ENCODE assay signal across 13 mouse cellular contexts in genomic region chr9:10230973-10231372, GRCm38 (mm10).
"Had no signal": no experiment of that assay in that cellular context is flagged by ENCODE, and none has a peak within 500 bp of the region (broad histone marks: within the 10 kb centered on the region; RNA-seq: fewer than 3 reads in every experiment).

No protein-coding gene starts in this region.

- H3K9me3 ChIP-seq: kidney, embryonic 15.5 days; liver, embryonic 13.5 days; midbrain, embryonic 13.5 days; neural tube, embryonic 15.5 days had no signal

- H3K9ac ChIP-seq: kidney, embryonic 15.5 days; liver, embryonic 13.5 days; liver, postnatal 0 days; midbrain, embryonic 13.5 days; neural tube, embryonic 15.5 days had no signal

- H3K4me2 ChIP-seq: kidney, embryonic 15.5 days; liver, embryonic 13.5 days; midbrain, embryonic 13.5 days; neural tube, embryonic 15.5 days had no signal

- H3K27ac ChIP-seq: kidney, embryonic 15.5 days; liver, embryonic 13.5 days; midbrain, embryonic 13.5 days; neural tube, embryonic 15.5 days; stomach, postnatal 0 days had no signal

- H3K4me3 ChIP-seq: kidney, embryonic 15.5 days; liver, embryonic 13.5 days; midbrain, embryonic 13.5 days; myocyte; neural tube, embryonic 15.5 days had no signal

- H3K36me3 ChIP-seq: kidney, embryonic 15.5 days; liver, embryonic 13.5 days; midbrain, embryonic 13.5 days; neural tube, embryonic 15.5 days had no signal

- ATAC-seq: liver, postnatal 0 days; midbrain, embryonic 13.5 days had no signal

- DNase-seq: kidney, postnatal 14 days; left cerebral cortex, postnatal 4 days; liver; liver, embryonic 13.5 days; liver, postnatal 0 days; lung, postnatal 36 days; right cerebral cortex, adult 18-20 months; right cerebral cortex, postnatal 25 days had no signal

- H3K27me3 ChIP-seq: kidney, embryonic 15.5 days; liver, embryonic 13.5 days; midbrain, embryonic 13.5 days; neural tube, embryonic 15.5 days had no signal

- H3K4me1 ChIP-seq: kidney, embryonic 15.5 days; liver, embryonic 13.5 days; midbrain, embryonic 13.5 days; neural tube, embryonic 15.5 days had no signal
